Mouse (Mus musculus) c-Kit-negative CD71-positive TER-119-positive erythroid progenitor cells, embryonic 14.5 days (primary cell): ENCODE measurements at regions not wholly inside any gene's neighbourhood (a gene's known extent, or its start where the extent isn't known, plus 50 kb on each side); places are given as distances from the start of the nearest gene placed in this dataset.

Experiments used
- DNase-seq: peaks from one replicate; pipeline ENCODE4 v3.0.0-alpha.2; 2013; ENCODE audit warnings: low read depth, low spot score

GRCm38 (mm10) chr3:157710790-157711381 lies 144.2 kb downstream of the Ptger3 start:
- no peak for DNase-seq

DNA sequence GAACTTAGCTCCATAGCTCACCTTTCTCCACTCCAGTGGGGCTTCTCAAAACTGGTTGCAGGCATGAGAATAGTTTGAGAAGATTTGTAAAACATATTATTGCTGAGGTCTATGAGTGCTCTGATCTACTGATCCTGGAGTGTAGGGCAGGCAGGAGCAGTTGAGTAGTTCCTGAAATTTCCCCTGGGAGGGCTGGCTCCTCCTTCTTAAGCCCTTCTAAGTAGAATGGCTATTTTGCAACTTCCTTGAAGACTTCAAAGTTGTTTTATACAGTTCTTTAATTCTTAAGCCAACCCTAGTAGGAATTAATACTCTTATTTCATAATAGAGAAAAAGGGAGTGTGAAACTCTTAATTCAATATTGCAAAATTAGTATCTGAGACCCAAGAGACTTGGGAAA lies 133.3 kb downstream of the Ptger3 start:
- no peak for DNase-seq

DNA sequence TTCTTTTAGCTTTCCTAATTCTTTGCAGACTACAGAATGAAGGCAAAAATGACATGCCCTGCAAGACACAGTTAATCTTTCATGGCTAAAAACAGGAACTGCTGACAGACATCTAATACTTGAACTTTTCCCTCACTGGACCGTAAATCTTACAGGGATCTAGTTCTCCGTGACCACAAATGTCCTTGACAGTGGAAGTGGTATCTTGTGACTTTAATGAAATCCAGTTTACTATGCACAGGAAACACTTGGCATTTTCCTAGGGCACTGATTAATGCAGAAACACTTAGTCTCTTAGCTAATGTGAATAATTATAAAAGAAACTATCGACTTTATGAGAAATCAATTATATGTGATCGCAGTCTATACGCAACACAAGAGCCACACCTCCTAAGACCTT lies 131.8 kb downstream of the Ptger3 start:
- no peak for DNase-seq

GRCm38 (mm10) chr3:157695128-157696075 lies 128.7 kb downstream of the Ptger3 start:
- no peak for DNase-seq
